Mouse (Mus musculus) heart, postnatal 0 days (tissue): ENCODE measurements around the gene Hoxb9.

Experiments
- CTCF ChIP-seq: IDR thresholded peaks from 2 replicates; pipeline ENCODE4 v1.5.1; 2016; ENCODE audit warnings: antibody characterized with exemption, control low read depth, low read depth
- EP300 ChIP-seq: IDR thresholded peaks from 2 replicates; pipeline ENCODE4 v1.6.1; 2016; ENCODE audit warnings: antibody characterized with exemption, low read depth

- TF ChIP-seq CTCF (no peak), EP300 (no peak)
These were observed 20.7 kb downstream of the Hoxb9 start, which contains the start of gene Hoxb6 for GRCm38 (mm10) chr11:96291681-96292564.
